Mouse (Mus musculus): ENCODE results near the gene Epp13. TPM values are rescaled to one million over a fixed set of nuclear protein-coding genes. Genes with fewer than 3 reads are reported as not detected.

Epp13 gene
- polyA plus RNA-seq (2015; fragmentation: Illumina TruSeq; extraction: RNeasy Lipid Tissue Mini Kit (QIAGEN cat#74804); ENCODE audit: insufficient read depth, low read depth, low replicate concordance): not detected

DNA sequence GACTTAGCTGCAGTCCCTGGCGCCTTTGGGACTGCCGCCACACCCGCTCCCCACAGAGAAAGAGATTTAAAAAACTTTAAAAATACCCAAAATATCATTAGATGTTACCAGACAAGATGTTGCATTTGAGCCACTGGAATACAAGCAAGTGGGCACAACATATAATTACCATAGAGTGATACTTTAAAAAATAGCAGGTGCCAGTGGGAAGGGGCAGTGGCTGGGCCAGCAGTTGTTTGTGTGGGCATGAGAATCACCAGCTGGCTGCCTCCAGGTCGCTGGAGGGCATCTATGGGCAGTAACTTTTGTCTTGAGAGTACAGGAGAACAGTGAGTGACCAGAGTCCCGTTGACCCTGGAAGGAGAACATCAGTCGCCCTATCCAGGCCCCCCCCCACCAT lies at the start of gene Epp13:
TSS of gene Epp13 (plus strand) at position 301 of the 400 bp plus-strand sequence.

GRCm38 (mm10) chr7:6221978-6222377 lies 30.5 kb upstream of the Epp13 start, which contains the start of gene Zscan5b:
TSS of gene Zscan5b (plus strand) at chr7:6222278.

DNA sequence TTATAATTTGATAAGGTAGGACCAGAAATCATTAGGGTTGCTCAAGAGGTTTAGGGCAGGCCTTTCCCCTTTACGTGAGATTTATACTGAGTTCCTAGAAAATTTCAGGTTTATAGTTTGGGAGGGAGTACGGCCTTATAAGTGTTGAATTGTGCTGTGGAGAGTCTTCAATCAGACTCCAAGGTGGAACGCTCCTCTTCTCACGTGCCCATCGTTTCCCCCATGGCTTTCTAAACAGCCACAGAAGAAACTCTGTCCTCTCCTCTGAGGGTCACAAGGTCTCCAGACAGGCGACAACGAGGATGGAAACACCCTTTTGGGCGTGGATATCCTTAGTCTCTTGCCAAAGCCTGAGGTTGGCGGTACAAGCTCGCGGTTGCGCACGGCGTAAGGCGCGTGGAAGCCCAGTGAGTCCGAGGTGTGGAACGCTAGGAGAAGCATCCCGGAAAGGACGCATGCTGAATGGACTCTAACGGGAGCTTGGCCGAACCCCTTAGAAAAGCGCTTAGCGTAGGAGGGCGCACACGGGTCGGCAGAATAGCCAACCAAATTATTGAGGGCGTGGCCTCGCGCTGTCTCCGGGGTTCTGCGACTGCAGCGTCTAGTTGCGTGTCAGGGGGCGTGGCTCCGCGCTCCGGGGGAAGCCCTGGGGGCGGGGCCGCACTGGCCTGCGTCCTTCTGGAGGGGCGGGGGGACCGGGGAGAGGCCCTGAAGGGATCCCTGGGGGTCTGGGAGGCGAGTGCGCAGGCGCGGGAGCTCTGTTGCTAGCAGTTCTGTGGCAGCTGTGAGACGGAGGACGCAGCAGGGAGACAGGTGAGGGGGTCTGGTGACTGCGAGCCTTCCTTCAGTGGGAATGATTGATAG lies 33.6 kb downstream of the Epp13 start, which contains the start of gene Zfp667:
TSS of gene Zfp667 (plus strand) at position 738 of the 864 bp plus-strand sequence.

GRCm38 (mm10) chr7:6331233-6331956 lies 78.9 kb downstream of the Epp13 start, which contains the start of gene Zfp583:
TSS of gene Zfp583 (minus strand) at chr7:6331285.

Other genes with a start within 250 kb of the Epp13 start
- gene Vmn1r65, start 241.7 kb upstream of the Epp13 start, polyA plus RNA-seq (2015; fragmentation: Illumina TruSeq; extraction: RNeasy Lipid Tissue Mini Kit (QIAGEN cat#74804); ENCODE audit: insufficient read depth, low read depth, low replicate concordance): not detected
- gene Nlrp4c, start 207.5 kb upstream of the Epp13 start, polyA plus RNA-seq (2015; fragmentation: Illumina TruSeq; extraction: RNeasy Lipid Tissue Mini Kit (QIAGEN cat#74804); ENCODE audit: insufficient read depth, low read depth, low replicate concordance): not detected
- gene Zfp787, start 96.7 kb upstream of the Epp13 start, polyA plus RNA-seq (2015; fragmentation: Illumina TruSeq; extraction: RNeasy Lipid Tissue Mini Kit (QIAGEN cat#74804); ENCODE audit: insufficient read depth, low read depth, low replicate concordance): 14.8 TPM
- gene Zfp444, start 80.5 kb upstream of the Epp13 start, polyA plus RNA-seq (2015; fragmentation: Illumina TruSeq; extraction: RNeasy Lipid Tissue Mini Kit (QIAGEN cat#74804); ENCODE audit: insufficient read depth, low read depth, low replicate concordance): 5.9 TPM
- not detected for gene Galp, start 55.6 kb upstream of the Epp13 start, polyA plus RNA-seq (2015; fragmentation: Illumina TruSeq; extraction: RNeasy Lipid Tissue Mini Kit (QIAGEN cat#74804); ENCODE audit: insufficient read depth, low read depth, low replicate concordance)
- not detected for gene Zscan5b, start 30.4 kb upstream of the Epp13 start, polyA plus RNA-seq (2015; fragmentation: Illumina TruSeq; extraction: RNeasy Lipid Tissue Mini Kit (QIAGEN cat#74804); ENCODE audit: insufficient read depth, low read depth, low replicate concordance)
- gene Zfp667, start 33.9 kb downstream of the Epp13 start, polyA plus RNA-seq (2015; fragmentation: Illumina TruSeq; extraction: RNeasy Lipid Tissue Mini Kit (QIAGEN cat#74804); ENCODE audit: insufficient read depth, low read depth, low replicate concordance): 2.5 TPM
- gene Zfp583, start 78.6 kb downstream of the Epp13 start, polyA plus RNA-seq (2015; fragmentation: Illumina TruSeq; extraction: RNeasy Lipid Tissue Mini Kit (QIAGEN cat#74804); ENCODE audit: insufficient read depth, low read depth, low replicate concordance): 0.31 TPM
- gene Gm3854, start 91.0 kb downstream of the Epp13 start, polyA plus RNA-seq (2015; fragmentation: Illumina TruSeq; extraction: RNeasy Lipid Tissue Mini Kit (QIAGEN cat#74804); ENCODE audit: insufficient read depth, low read depth, low replicate concordance): 0.50 TPM
- gene Zfp78, start 110.6 kb downstream of the Epp13 start, polyA plus RNA-seq (2015; fragmentation: Illumina TruSeq; extraction: RNeasy Lipid Tissue Mini Kit (QIAGEN cat#74804); ENCODE audit: insufficient read depth, low read depth, low replicate concordance): 1.6 TPM
- 2.3 TPM for gene Zfp28, start 130.6 kb downstream of the Epp13 start, polyA plus RNA-seq (2015; fragmentation: Illumina TruSeq; extraction: RNeasy Lipid Tissue Mini Kit (QIAGEN cat#74804); ENCODE audit: insufficient read depth, low read depth, low replicate concordance)
- not detected for gene Smim17, start 146.0 kb downstream of the Epp13 start, polyA plus RNA-seq (2015; fragmentation: Illumina TruSeq; extraction: RNeasy Lipid Tissue Mini Kit (QIAGEN cat#74804); ENCODE audit: insufficient read depth, low read depth, low replicate concordance)
- gene Gm20715, start 157.6 kb downstream of the Epp13 start, polyA plus RNA-seq (2015; fragmentation: Illumina TruSeq; extraction: RNeasy Lipid Tissue Mini Kit (QIAGEN cat#74804); ENCODE audit: insufficient read depth, low read depth, low replicate concordance): not detected
- not detected for gene Olfr1344, start 186.0 kb downstream of the Epp13 start, polyA plus RNA-seq (2015; fragmentation: Illumina TruSeq; extraction: RNeasy Lipid Tissue Mini Kit (QIAGEN cat#74804); ENCODE audit: insufficient read depth, low read depth, low replicate concordance)
- not detected for gene Olfr1336, start 203.5 kb downstream of the Epp13 start, polyA plus RNA-seq (2015; fragmentation: Illumina TruSeq; extraction: RNeasy Lipid Tissue Mini Kit (QIAGEN cat#74804); ENCODE audit: insufficient read depth, low read depth, low replicate concordance)
- not detected for gene Olfr1346, start 214.4 kb downstream of the Epp13 start, polyA plus RNA-seq (2015; fragmentation: Illumina TruSeq; extraction: RNeasy Lipid Tissue Mini Kit (QIAGEN cat#74804); ENCODE audit: insufficient read depth, low read depth, low replicate concordance)
- gene Olfr5, start 234.2 kb downstream of the Epp13 start, polyA plus RNA-seq (2015; fragmentation: Illumina TruSeq; extraction: RNeasy Lipid Tissue Mini Kit (QIAGEN cat#74804); ENCODE audit: insufficient read depth, low read depth, low replicate concordance): not detected
- not detected for gene Olfr1347, start 247.0 kb downstream of the Epp13 start, polyA plus RNA-seq (2015; fragmentation: Illumina TruSeq; extraction: RNeasy Lipid Tissue Mini Kit (QIAGEN cat#74804); ENCODE audit: insufficient read depth, low read depth, low replicate concordance)